Mouse (Mus musculus): ENCODE measurements at regions not wholly inside any gene's neighbourhood (a gene's known extent, or its start where the extent isn't known, plus 50 kb on each side); places are given as distances from the start of the nearest gene placed in this dataset.

GRCm38 (mm10) chr13:25727504-25728095, 457.3 kb upstream of the Nrsn1 start:
- TF ChIP-seq CTCF (IDR thresholded peaks at IDR 0.05; ENCODE audit: low read depth) (no peak; the same call in 1 of the 2 replicates), EP300 (IDR thresholded peaks at IDR 0.05; ENCODE audit: low read depth) (no peak)
- Histone ChIP-seq H3K4me2 (ENCODE audit: low read depth, low read length) (no peak overlapping the region), H3K27me3 (ENCODE audit: insufficient read depth, low read length) (no peaks in the 10 kb centered on the region), H3K36me3 (replicated peaks; ENCODE audit: insufficient read depth, low read length) (no peaks in the 10 kb centered on the region), H3K4me3 (ENCODE audit: low read depth, low read length) (no peak overlapping the region), H3K27ac (ENCODE audit: low read depth) (no peak overlapping the region), H3K9me3 (ENCODE audit: low read length) (no peaks in the 10 kb centered on the region), H3K9ac (replicated peaks) (no peak overlapping the region), H3K4me1 (ENCODE audit: insufficient read depth) (no peaks in the 10 kb centered on the region)
- DNase-seq (no peak), ATAC-seq (no peak)
- 33% methylated on average over 1 of the region's 1 CpGs for WGBS (ENCODE audit: insufficient replicate concordance)

- H3K9ac ChIP-seq (replicated peaks) = no peak overlapping the region
- no peak for ATAC-seq
- WGBS (ENCODE audit: insufficient replicate concordance) = 69% methylated on average over 4 of the region's 4 CpGs
- H3K4me3 ChIP-seq (ENCODE audit: low read depth, low read length) = no peak overlapping the region
- no peaks in the 10 kb centered on the region for H3K4me1 ChIP-seq (ENCODE audit: insufficient read depth)
- H3K9me3 ChIP-seq (ENCODE audit: low read length) = no peaks in the 10 kb centered on the region
- no peak overlapping the region for H3K4me2 ChIP-seq (ENCODE audit: low read depth, low read length)
- no peak for DNase-seq
- no peaks in the 10 kb centered on the region for H3K36me3 ChIP-seq (replicated peaks; ENCODE audit: insufficient read depth, low read length)
- TF ChIP-seq CTCF (IDR thresholded peaks at IDR 0.05; ENCODE audit: low read depth) (no peak), EP300 (IDR thresholded peaks at IDR 0.05; ENCODE audit: low read depth) (no peak)
- no peak overlapping the region for H3K27ac ChIP-seq (ENCODE audit: low read depth)
- H3K27me3 ChIP-seq (ENCODE audit: insufficient read depth, low read length) = no peaks in the 10 kb centered on the region
These were observed 452.6 kb upstream of the Nrsn1 start for GRCm38 (mm10) chr13:25722595-25723525.

- TF ChIP-seq EP300 (IDR thresholded peaks at IDR 0.05; ENCODE audit: low read depth) (no peak), CTCF (IDR thresholded peaks at IDR 0.05; ENCODE audit: low read depth) (no peak)
- H3K27ac ChIP-seq (ENCODE audit: low read depth) = no peak overlapping the region
- H3K4me2 ChIP-seq (ENCODE audit: low read depth, low read length) = no peak overlapping the region
- no peak for DNase-seq
- H3K9me3 ChIP-seq (ENCODE audit: low read length) = no peaks in the 10 kb centered on the region
- WGBS (ENCODE audit: insufficient replicate concordance) = 73% methylated on average over 4 of the region's 4 CpGs
- ATAC-seq = no peak
- H3K9ac ChIP-seq (replicated peaks) = no peak overlapping the region
- no peak overlapping the region for H3K4me3 ChIP-seq (ENCODE audit: low read depth, low read length)
- no peaks in the 10 kb centered on the region for H3K4me1 ChIP-seq (ENCODE audit: insufficient read depth)
- no peaks in the 10 kb centered on the region for H3K27me3 ChIP-seq (ENCODE audit: insufficient read depth, low read length)
- no peaks in the 10 kb centered on the region for H3K36me3 ChIP-seq (replicated peaks; ENCODE audit: insufficient read depth, low read length)
These were observed 430.7 kb upstream of the Nrsn1 start for GRCm38 (mm10) chr13:25700965-25701364.

- no peak for DNase-seq
- no peak for TF ChIP-seq CTCF (IDR thresholded peaks at IDR 0.05; ENCODE audit: low read depth)
- no peak for TF ChIP-seq EP300 (IDR thresholded peaks at IDR 0.05; ENCODE audit: low read depth)
- no peaks in the 10 kb centered on the region for H3K9me3 ChIP-seq (ENCODE audit: low read length)
- H3K27ac ChIP-seq (ENCODE audit: low read depth) = no peak overlapping the region
- no peak overlapping the region for H3K4me2 ChIP-seq (ENCODE audit: low read depth, low read length)
- no peak overlapping the region for H3K4me3 ChIP-seq (ENCODE audit: low read depth, low read length)
- ATAC-seq = no peak
- no peak overlapping the region for H3K9ac ChIP-seq (replicated peaks)
- WGBS (ENCODE audit: insufficient replicate concordance) = 82% methylated on average over 1 of the region's 1 CpGs
- H3K4me1 ChIP-seq (ENCODE audit: insufficient read depth) = no peaks in the 10 kb centered on the region
- H3K36me3 ChIP-seq (replicated peaks; ENCODE audit: insufficient read depth, low read length) = no peaks in the 10 kb centered on the region
- H3K27me3 ChIP-seq (ENCODE audit: insufficient read depth, low read length) = no peaks in the 10 kb centered on the region
These were observed 425.7 kb upstream of the Nrsn1 start for GRCm38 (mm10) chr13:25695956-25696355.

- H3K36me3 ChIP-seq (replicated peaks; ENCODE audit: insufficient read depth, low read length) = no peaks in the 10 kb centered on the region
- H3K4me1 ChIP-seq (ENCODE audit: insufficient read depth) = no peaks in the 10 kb centered on the region
- no peaks in the 10 kb centered on the region for H3K27me3 ChIP-seq (ENCODE audit: insufficient read depth, low read length)
- H3K27ac ChIP-seq (ENCODE audit: low read depth) = no peak overlapping the region
- ATAC-seq = no peak
- DNase-seq = no peak
- no peak overlapping the region for H3K9ac ChIP-seq (replicated peaks)
- TF ChIP-seq EP300 (IDR thresholded peaks at IDR 0.05; ENCODE audit: low read depth) = no peak
- TF ChIP-seq CTCF (IDR thresholded peaks at IDR 0.05; ENCODE audit: low read depth) = no peak
- no peak overlapping the region for H3K4me3 ChIP-seq (ENCODE audit: low read depth, low read length)
- 79% methylated on average over 14 of the region's 14 CpGs for WGBS (ENCODE audit: insufficient replicate concordance)
- H3K4me2 ChIP-seq (ENCODE audit: low read depth, low read length) = no peak overlapping the region
- no peaks in the 10 kb centered on the region for H3K9me3 ChIP-seq (ENCODE audit: low read length)
These were observed 424.8 kb upstream of the Nrsn1 start for GRCm38 (mm10) chr13:25695017-25695604.

- H3K9ac ChIP-seq (replicated peaks) = no peak overlapping the region
- TF ChIP-seq EP300 (IDR thresholded peaks at IDR 0.05; ENCODE audit: low read depth) = no peak
- TF ChIP-seq CTCF (IDR thresholded peaks at IDR 0.05; ENCODE audit: low read depth) = no peak
- no peaks in the 10 kb centered on the region for H3K36me3 ChIP-seq (replicated peaks; ENCODE audit: insufficient read depth, low read length)
- no peak overlapping the region for H3K4me2 ChIP-seq (ENCODE audit: low read depth, low read length)
- no peaks in the 10 kb centered on the region for H3K4me1 ChIP-seq (ENCODE audit: insufficient read depth)
- H3K4me3 ChIP-seq (ENCODE audit: low read depth, low read length) = no peak overlapping the region
- no peaks in the 10 kb centered on the region for H3K27me3 ChIP-seq (ENCODE audit: insufficient read depth, low read length)
- WGBS (ENCODE audit: insufficient replicate concordance) = 62% methylated on average over 2 of the region's 2 CpGs
- DNase-seq (no peak), ATAC-seq (no peak)
- H3K9me3 ChIP-seq (ENCODE audit: low read length) = no peaks in the 10 kb centered on the region
- H3K27ac ChIP-seq (ENCODE audit: low read depth) = no peak overlapping the region
These were observed 408.0 kb upstream of the Nrsn1 start for GRCm38 (mm10) chr13:25678221-25678735.
